ENCODE assay signal across 12 mouse cellular contexts in genomic region chr11:116868129-116868528, GRCm38 (mm10). TPM values are rescaled to one million over a fixed set of nuclear protein-coding genes. Genes with fewer than 3 reads are reported as not detected.
A peak's percentile ranks its signal among the peaks of the same experiment; 100 is the strongest.
DNase-seq lines count a peak whose midpoint lies in the region; TF ChIP-seq lines count a peak whose summit lies in the region.
"Had no signal": no experiment of that assay in that cellular context is flagged by ENCODE, and none has a peak within 500 bp of the region (broad histone marks: within the 10 kb centered on the region; RNA-seq: fewer than 3 reads in every experiment).

No protein-coding gene starts in this region.

- H3K4me1 ChIP-seq in liver, adult 2 months (ENCODE audit: control insufficient read depth, insufficient read depth, low read length) = no peaks in the 10 kb centered on the region
- H3K4me1 ChIP-seq: hindbrain, embryonic 15.5 days; midbrain, embryonic 15.5 days had no signal

- no peak overlapping the region for H3K4me3 ChIP-seq in liver, adult 2 months (ENCODE audit: insufficient read depth, low read depth, low read length)
- H3K4me3 ChIP-seq in left cerebral cortex, adult 2 months = no peak overlapping the region
- H3K4me3 ChIP-seq: hindbrain, embryonic 15.5 days; midbrain, embryonic 15.5 days had no signal

- no peak overlapping the region for H3K27ac ChIP-seq in liver, adult 2 months (replicated peaks; ENCODE audit: insufficient read depth, low read depth, low read length)
- no peak overlapping the region; the same call in 1 of the 2 replicates for H3K27ac ChIP-seq in left cerebral cortex, adult 2 months
- H3K27ac ChIP-seq: hindbrain, embryonic 15.5 days; midbrain, embryonic 15.5 days had no signal

- no peaks in the 10 kb centered on the region for H3K79me2 ChIP-seq in liver, adult 2 months (ENCODE audit: control insufficient read depth, insufficient read depth, low read length)

- no peak for TF ChIP-seq CTCF in liver, adult 2 months (IDR thresholded peaks at IDR 0.05; ENCODE audit: low read depth, low read length)
- no peak for TF ChIP-seq CTCF in left cerebral cortex, adult 2 months (IDR thresholded peaks at IDR 0.05)

- no peak for TF ChIP-seq POLR2A in liver, adult 2 months (IDR thresholded peaks at IDR 0.05; ENCODE audit: extremely low read depth, insufficient read depth, low read length)

- intact Hi-C loops in left cerebral cortex, adult 2 months (cut with DNase I) = no loop called here

- WGBS in liver, adult 2 months = 71% methylated on average over 3 of the region's 3 CpGs

- DNase-seq in liver, adult 2 months (ENCODE audit: extremely low read depth, low read depth, low spot score) = peak; percentile 41
- no peak for DNase-seq in liver
- DNase-seq in adrenal gland, postnatal 14 days = peak; percentile 70
- peak; percentile 83 for DNase-seq in heart, adult 8-10 months (ENCODE audit: low spot score)
- peak; percentile 62 to 77 for DNase-seq in kidney, adult 8-10 months
- no peak for DNase-seq in left cerebral cortex, adult 2 months (ENCODE audit: extremely low spot score in 1 of 2, low spot score in 2 of 2)
- DNase-seq in cerebellum, adult 9-11 months = no peak
- no peak for DNase-seq in cerebellum, adult 11-12 months
- DNase-seq: embryo, embryonic 11 days; lung, embryonic 14.5 days had no signal

- H3K9ac ChIP-seq in liver, adult 2 months (ENCODE audit: low read depth, low read length) = no peak overlapping the region
- H3K9ac ChIP-seq: hindbrain, embryonic 15.5 days; lung, embryonic 14.5 days; midbrain, embryonic 15.5 days had no signal

- peaks cover 49% of the 10 kb centered on the region for H3K36me3 ChIP-seq in liver, adult 2 months (ENCODE audit: control insufficient read depth, insufficient read depth, low read length)

- H3K27me3 ChIP-seq in liver, adult 2 months (ENCODE audit: control insufficient read depth, insufficient read depth, low read length) = no peaks in the 10 kb centered on the region
- H3K27me3 ChIP-seq: hindbrain, embryonic 15.5 days; midbrain, embryonic 15.5 days had no signal

RNA-seq across cellular contexts. Expression of gene Srsf2, which starts 15.2 kb away (rescaled TPM):
- 50.6 and 60.3 TPM in 2 replicates for total RNA-seq in liver, adult 2 months (2014; rRNA removed)
- polyA plus RNA-seq in liver, adult 2 months (2012; rRNA removed) = 206 and 250 TPM in 2 replicates
- 244 and 250 TPM in 2 replicates for total RNA-seq in adrenal gland, postnatal 14 days (2021)
- 100 to 1,000 TPM in 2 of 4 experiments, 10 to 100 TPM in 2; 85.5 to 126 (median 103) TPM for total RNA-seq in heart, adult 8-10 months (2022)
- total RNA-seq in left cerebral cortex, adult 2 months (2021) = 100 to 1,000 TPM; 150 to 158 TPM

RNA-seq across cellular contexts. Expression of gene Mfsd11, which starts 15.9 kb away (rescaled TPM):
- total RNA-seq in liver, adult 2 months (2014; rRNA removed) = 5.1 and 9.1 TPM in 2 replicates
- polyA plus RNA-seq in liver, adult 2 months (2012; rRNA removed) = 11.9 and 16.6 TPM in 2 replicates
- 29.1 and 32.6 TPM in 2 replicates for total RNA-seq in adrenal gland, postnatal 14 days (2021)
- total RNA-seq in heart, adult 8-10 months (2022) = 10 to 100 TPM; 27.3 to 33.6 (median 29.7) TPM
- total RNA-seq in left cerebral cortex, adult 2 months (2021) = 10 to 100 TPM; 39.3 to 41.8 TPM

RNA-seq across cellular contexts. Expression of gene Jmjd6, which starts 24.9 kb away (rescaled TPM):
- 17.8 and 18.2 TPM in 2 replicates for total RNA-seq in liver, adult 2 months (2014; rRNA removed)
- polyA plus RNA-seq in liver, adult 2 months (2012; rRNA removed) = 12.2 and 12.3 TPM in 2 replicates
- 40.2 and 40.7 TPM in 2 replicates for total RNA-seq in adrenal gland, postnatal 14 days (2021)
- 10 to 100 TPM; 28.5 to 39.4 (median 35.9) TPM for total RNA-seq in heart, adult 8-10 months (2022)
- total RNA-seq in left cerebral cortex, adult 2 months (2021) = 10 to 100 TPM; 29.7 to 35.9 TPM

RNA-seq across cellular contexts. Expression of gene Mettl23, which starts 25.1 kb away (rescaled TPM):
- 31.7 and 31.9 TPM in 2 replicates for total RNA-seq in liver, adult 2 months (2014; rRNA removed)
- 21.0 and 30.7 TPM in 2 replicates for polyA plus RNA-seq in liver, adult 2 months (2012; rRNA removed)
- total RNA-seq in adrenal gland, postnatal 14 days (2021) = 31.1 and 34.4 TPM in 2 replicates
- 10 to 100 TPM; 36.9 to 38.6 (median 38.1) TPM for total RNA-seq in heart, adult 8-10 months (2022)
- 10 to 100 TPM; 23.9 to 26.3 TPM for total RNA-seq in left cerebral cortex, adult 2 months (2021)

RNA-seq across cellular contexts. Expression of gene Mxra7, which starts 40.3 kb away (rescaled TPM):
- total RNA-seq in liver, adult 2 months (2014; rRNA removed) = 1.4 and 1.7 TPM in 2 replicates
- polyA plus RNA-seq in liver, adult 2 months (2012; rRNA removed) = 3.2 and 3.4 TPM in 2 replicates
- total RNA-seq in adrenal gland, postnatal 14 days (2021) = 28.6 and 32.8 TPM in 2 replicates
- 10 to 100 TPM; 14.2 to 20.8 (median 18.2) TPM for total RNA-seq in heart, adult 8-10 months (2022)
- total RNA-seq in left cerebral cortex, adult 2 months (2021) = 10 to 100 TPM; 15.3 to 22.5 TPM

Comparison
In these comparisons a context has a peak if more than half of its experiments do, and no peak if none do; other contexts are left out.
1. DNase-seq: peak in liver, adult 2 months (single experiment), adrenal gland, postnatal 14 days (single experiment), heart, adult 8-10 months (single experiment) and kidney, adult 8-10 months (2 of 2); none in liver (single experiment), left cerebral cortex, adult 2 months (0 of 2), cerebellum, adult 9-11 months (single experiment) and cerebellum, adult 11-12 months (single experiment).